Mouse (Mus musculus) central nervous system, embryonic 18 days (tissue): ENCODE results near the gene Olfr1438-ps1. TPM values are rescaled to one million over a fixed set of nuclear protein-coding genes. Genes with fewer than 3 reads are reported as not detected.

Source experiments
- polyA plus RNA-seq: library from polyadenylated mRNA; depleted of rRNA; stranded (reverse); fragments of >200 nt; gene quantifications from 2 replicates; pipeline ENCODE4 v1.2.3, GENCODE M21; 2012; rRNA removed

Olfr1438-ps1 gene
- polyA plus RNA-seq, result not detected in 2 replicates

GRCm38 (mm10) chr19:12335810-12336209, at the start of gene Olfr1438-ps1:
Gene Olfr1438-ps1, minus strand, starts transcription at chr19:12335910.

GRCm38 (mm10) chr19:12325001-12325400, 10.7 kb downstream of the Olfr1438-ps1 start, which contains the start of gene Olfr1437:
Gene Olfr1437, minus strand, starts transcription at chr19:12325101.

GRCm38 (mm10) chr19:12299030-12299429, 36.7 kb downstream of the Olfr1438-ps1 start, which contains the start of gene Olfr1436:
Gene Olfr1436, minus strand, starts transcription at chr19:12299130.

GRCm38 (mm10) chr19:12279554-12279953, 56.2 kb downstream of the Olfr1438-ps1 start, which contains the start of gene Olfr1434:
Gene Olfr1434, plus strand, starts transcription at chr19:12279854.

Other genes starting within 250 kb of the Olfr1438-ps1 start
- gene Olfr1426, start 243.9 kb downstream of the Olfr1438-ps1 start, polyA plus RNA-seq, result not detected in 2 replicates
- gene Olfr1427, start 232.6 kb downstream of the Olfr1438-ps1 start, polyA plus RNA-seq, result not detected in 2 replicates
- not detected in 2 replicates for gene Olfr1428, start 220.0 kb downstream of the Olfr1438-ps1 start, polyA plus RNA-seq
- not detected in 2 replicates for gene Olfr76, start 212.7 kb downstream of the Olfr1438-ps1 start, polyA plus RNA-seq
- not detected in 2 replicates for gene Olfr1555-ps1, start 165.8 kb downstream of the Olfr1438-ps1 start, polyA plus RNA-seq
- gene Olfr1431, start 135.3 kb downstream of the Olfr1438-ps1 start, polyA plus RNA-seq, result not detected in 2 replicates
- not detected in 2 replicates for gene Olfr1432, start 103.3 kb downstream of the Olfr1438-ps1 start, polyA plus RNA-seq
- gene Olfr262, start 94.3 kb downstream of the Olfr1438-ps1 start, polyA plus RNA-seq, result not detected in 2 replicates
- gene Olfr235, start 74.9 kb downstream of the Olfr1438-ps1 start, polyA plus RNA-seq, result not detected in 2 replicates
- gene Olfr1434, start 56.1 kb downstream of the Olfr1438-ps1 start, polyA plus RNA-seq, result not detected in 2 replicates
- not detected in 2 replicates for gene Olfr1436, start 36.8 kb downstream of the Olfr1438-ps1 start, polyA plus RNA-seq
- gene Olfr1437, start 10.8 kb downstream of the Olfr1438-ps1 start, polyA plus RNA-seq, result not detected in 2 replicates
- gene Olfr1440, start 51.4 kb upstream of the Olfr1438-ps1 start, polyA plus RNA-seq, result not detected in 2 replicates
- gene Olfr1441, start 81.5 kb upstream of the Olfr1438-ps1 start, polyA plus RNA-seq, result not detected in 2 replicates
- gene Pfpl, start 92.0 kb upstream of the Olfr1438-ps1 start, polyA plus RNA-seq, result 0.01 TPM in 2 replicates
- 2.0 and 2.1 TPM in 2 replicates for gene Mpeg1, start 124.9 kb upstream of the Olfr1438-ps1 start, polyA plus RNA-seq
- 37.1 and 38.0 TPM in 2 replicates for gene Dtx4, start 165.5 kb upstream of the Olfr1438-ps1 start, polyA plus RNA-seq
- gene Fam111a, start 209.8 kb upstream of the Olfr1438-ps1 start, polyA plus RNA-seq, result 4.8 and 5.7 TPM in 2 replicates